Mouse (Mus musculus): ENCODE results near the gene Spata4. TPM values are rescaled to one million over a fixed set of nuclear protein-coding genes. Genes with fewer than 3 reads are reported as not detected.
"Not testable (repeated sequence)": the region's sequence is repeated elsewhere in the genome, so short reads cannot be mapped to it uniquely, and the experiment has no call there.

The Spata4 gene
- total RNA-seq, 2 experiments from 2014 or later, result not detected

DNA sequence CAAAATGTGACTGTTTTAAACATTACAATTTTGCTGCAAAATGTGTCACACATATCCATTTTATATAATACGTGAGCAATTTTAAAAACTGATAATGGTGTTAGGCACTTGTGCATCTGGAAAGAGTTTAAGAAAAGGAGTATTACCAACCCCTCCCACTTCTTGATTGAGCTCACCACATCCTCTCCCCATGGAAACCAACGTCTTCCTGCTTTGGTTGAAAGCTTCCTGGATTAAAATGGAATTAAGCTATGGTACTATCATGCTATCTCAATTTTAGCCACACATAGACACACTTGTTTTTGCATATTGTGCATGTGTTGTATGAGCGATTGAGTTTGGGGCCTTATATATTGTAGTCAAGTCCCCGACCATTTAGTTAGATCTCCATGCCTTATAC, 2.9 kb downstream of the Spata4 start:
- no peak for TF ChIP-seq CTCF (IDR thresholded peaks at IDR 0.05)
- H3K27ac ChIP-seq, result no peak overlapping the region
- no peak overlapping the region for H3K4me3 ChIP-seq
- DNase-seq, result no peak
- intact Hi-C loops (cut with DNase I), result no loop called here

DNA sequence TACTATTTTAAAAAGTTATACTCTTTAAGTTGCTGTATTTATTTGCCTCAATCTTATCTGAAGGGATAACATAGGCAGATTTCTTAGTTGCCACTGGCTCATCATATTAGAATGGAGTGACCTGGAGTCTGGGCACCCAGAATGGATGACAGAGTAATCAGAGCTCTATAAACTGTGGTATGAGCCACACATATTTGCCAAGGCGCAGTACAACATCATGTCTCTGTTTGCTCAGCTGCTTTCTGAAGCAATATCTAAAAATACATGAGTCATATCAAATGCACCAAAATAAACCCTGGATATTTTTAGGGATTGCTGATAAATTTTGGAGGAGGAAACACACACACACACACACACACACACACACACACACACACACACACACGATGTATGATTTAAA, 8.8 kb downstream of the Spata4 start:
- no peak for TF ChIP-seq CTCF (IDR thresholded peaks at IDR 0.05)
- intact Hi-C loops (cut with DNase I), result no loop called here
- peak overlapping the region; percentile 86 for H3K27ac ChIP-seq
- peak; percentile 52 for DNase-seq
- H3K4me3 ChIP-seq, result no peak overlapping the region

DNA sequence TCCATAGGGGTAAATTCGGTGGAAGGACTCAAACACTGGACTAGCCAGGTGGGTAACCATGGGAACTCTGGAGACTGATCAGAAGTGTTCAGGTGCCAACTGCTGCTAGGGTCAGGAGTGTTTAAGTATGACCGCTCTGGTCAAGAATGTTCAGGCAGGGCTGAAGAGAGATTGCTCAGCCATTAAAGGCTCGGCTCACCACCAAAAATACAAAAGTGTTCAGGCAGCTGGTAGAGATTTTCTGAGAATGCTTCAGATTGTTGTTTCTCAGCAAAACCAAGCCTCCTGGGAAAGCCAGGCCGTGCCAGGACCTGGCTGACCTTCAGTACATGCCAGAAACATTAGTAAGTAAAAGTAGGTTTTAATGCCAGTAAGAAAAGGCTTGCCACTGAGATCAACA, 9.7 kb downstream of the Spata4 start:
- intact Hi-C loops (cut with DNase I), result loop anchor here (5.0 kb wide), 2 partner anchors 47 to 63 kb away; no protein-coding TSS in a partner anchor
- Histone ChIP-seq H3K27ac (peak overlapping the region; percentile 86), H3K4me3 (peak overlapping the region; percentile 1)
- DNase-seq, result peak; percentile 69
- TF ChIP-seq CTCF (IDR thresholded peaks at IDR 0.05), result no peak

DNA sequence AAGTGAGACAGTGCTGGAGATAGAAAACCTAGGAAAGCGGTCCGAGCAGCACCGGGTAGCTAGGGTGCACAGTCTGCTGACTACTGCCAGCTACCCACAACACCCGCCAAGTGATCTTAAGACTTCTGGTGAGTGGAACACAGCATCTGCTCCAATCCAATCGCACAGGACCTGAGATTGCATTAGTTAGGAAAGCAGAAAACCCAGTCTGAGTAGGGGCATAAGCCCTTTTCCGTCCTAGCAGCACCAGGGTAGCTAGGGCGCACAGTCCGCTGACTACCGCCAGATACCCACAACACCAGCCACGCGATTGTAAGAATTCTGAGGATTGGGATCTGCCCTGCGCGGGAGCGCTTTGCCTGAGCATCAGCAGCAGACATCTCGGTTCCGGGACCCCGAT, 16.1 kb downstream of the Spata4 start:
- H3K27ac ChIP-seq; intact Hi-C loops (cut with DNase I); H3K4me3 ChIP-seq; DNase-seq: not testable (repeated sequence)

DNA sequence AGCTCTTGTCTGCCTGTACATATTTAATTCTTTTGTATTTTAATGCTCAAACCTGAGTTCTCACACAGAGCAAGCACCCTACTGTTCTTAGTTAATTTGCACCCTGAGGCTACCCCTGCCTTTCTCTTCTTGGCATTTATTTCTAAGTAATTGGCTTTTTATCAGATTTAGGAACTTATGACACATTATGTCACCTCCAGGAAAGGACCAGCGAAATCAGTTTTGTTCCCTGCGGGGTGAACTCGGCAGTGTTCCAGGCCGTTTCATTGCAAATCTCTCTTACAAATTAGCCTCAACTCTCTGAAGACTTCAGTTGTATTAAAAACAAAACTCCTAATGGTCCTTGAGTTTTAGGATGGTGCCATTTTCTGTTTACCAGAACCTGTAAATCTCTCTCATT, 38.1 kb downstream of the Spata4 start:
- Histone ChIP-seq H3K27ac (no peak overlapping the region), H3K4me3 (no peak overlapping the region)
- no peak for TF ChIP-seq CTCF (IDR thresholded peaks at IDR 0.05)
- intact Hi-C loops (cut with DNase I), result no loop called here
- no peak for DNase-seq

Other genes starting within 250 kb of the Spata4 start
- gene Asb5, start 71.2 kb upstream of the Spata4 start, total RNA-seq (2021), result 100 to 1,000 TPM; 148 to 292 TPM
- gene Spcs3, start 70.8 kb upstream of the Spata4 start, total RNA-seq (2021), result 10 to 100 TPM; 26.6 to 27.7 TPM